25 mouse cellular contexts compared by ENCODE assay signal in the genomic region with DNA sequence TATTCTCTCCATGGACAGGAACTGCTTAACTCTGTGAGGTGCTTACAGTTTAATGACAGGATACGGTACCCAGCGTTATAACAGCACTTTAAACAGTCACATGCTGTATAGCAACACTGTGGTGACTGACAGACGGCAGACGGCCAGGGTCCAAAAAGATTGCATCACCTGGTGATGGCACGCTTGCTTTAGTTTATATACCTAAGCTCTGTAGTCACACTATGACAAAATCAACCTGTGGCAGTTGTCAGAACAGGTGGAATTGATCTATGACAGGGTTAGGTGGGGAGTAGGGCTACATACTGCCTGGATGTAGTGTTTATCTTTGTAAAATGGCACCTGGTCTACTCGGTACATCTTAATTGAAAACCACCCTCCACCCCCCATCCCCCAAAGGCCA. TPM values are rescaled to one million over a fixed set of nuclear protein-coding genes. Genes with fewer than 3 reads are reported as not detected.
DNase-seq lines count a peak whose midpoint lies in the region; ATAC-seq and TF ChIP-seq lines count a peak whose summit lies in the region.
"Had no signal": no experiment of that assay in that cellular context is flagged by ENCODE, and none has a peak within 500 bp of the region (broad histone marks: within the 10 kb centered on the region; RNA-seq: fewer than 3 reads in every experiment).

No protein-coding gene starts in this region.

- ATAC-seq in liver, embryonic 15.5 days (ENCODE audit: insufficient read depth) = peak; percentile 22; the same call in 1 of the 2 replicates
- peak; percentile 80 for ATAC-seq in liver, postnatal 0 days
- ATAC-seq: activated CD4-positive, CD25-positive, alpha-beta regulatory T cell, adult 4 months; CD4-positive, CD25-positive, alpha-beta regulatory T cell, adult 4 months; forebrain, embryonic 13.5 days; forebrain, embryonic 15.5 days; Patski had no signal

- no peak overlapping the region for H3K4me3 ChIP-seq in heart, embryonic 10.5 days
- no peak overlapping the region for H3K4me3 ChIP-seq in liver, embryonic 15.5 days (replicated peaks)
- no peak overlapping the region for H3K4me3 ChIP-seq in liver, postnatal 0 days (ENCODE audit: low read depth, low read length)
- H3K4me3 ChIP-seq in left cerebral cortex, adult 2 months = no peak overlapping the region
- H3K4me3 ChIP-seq: embryonic facial prominence, embryonic 10.5 days; embryonic facial prominence, embryonic 12.5 days; forebrain, embryonic 13.5 days; forebrain, embryonic 15.5 days had no signal

- DNase-seq in heart, adult 11 months = peak; percentile 77
- DNase-seq in heart, embryonic 10.5 days (ENCODE audit: low spot score) = no peak
- DNase-seq in liver = no peak
- peak; percentile 33 for DNase-seq in liver, postnatal 0 days
- no peak for DNase-seq in left cerebral cortex, adult 2 months (ENCODE audit: extremely low spot score in 1 of 2, low spot score in 2 of 2)
- DNase-seq: adrenal gland, adult 8-10 months; adrenal gland, postnatal 14 days; adrenal gland, postnatal 36 days; B cell, adult 2 months; cerebellum, adult 11-12 months; cerebellum, adult 2 months; cerebellum, adult 9-10 months; cerebellum, postnatal 10 days; cerebellum, postnatal 25 days had no signal

- TF ChIP-seq CTCF in liver, postnatal 0 days (IDR thresholded peaks at IDR 0.05; ENCODE audit: low read depth) = no peak
- no peak for TF ChIP-seq CTCF in left cerebral cortex, adult 2 months (IDR thresholded peaks at IDR 0.05)

- H3K9ac ChIP-seq in liver, embryonic 15.5 days = no peak overlapping the region
- no peak overlapping the region for H3K9ac ChIP-seq in liver, postnatal 0 days (replicated peaks)
- H3K9ac ChIP-seq: embryonic facial prominence, embryonic 12.5 days; forebrain, embryonic 13.5 days; forebrain, embryonic 15.5 days had no signal

- intact Hi-C loops in left cerebral cortex, adult 2 months (cut with DNase I) = no loop called here

- H3K27ac ChIP-seq in heart, embryonic 10.5 days = no peak overlapping the region
- no peak overlapping the region for H3K27ac ChIP-seq in liver, embryonic 15.5 days (replicated peaks)
- H3K27ac ChIP-seq in liver, postnatal 0 days (ENCODE audit: low read depth) = no peak overlapping the region
- H3K27ac ChIP-seq in left cerebral cortex, adult 2 months = no peak overlapping the region
- H3K27ac ChIP-seq: embryonic facial prominence, embryonic 10.5 days; embryonic facial prominence, embryonic 12.5 days; forebrain, embryonic 13.5 days; forebrain, embryonic 15.5 days had no signal

- H3K36me3 ChIP-seq in heart, embryonic 10.5 days = no peaks in the 10 kb centered on the region
- no peaks in the 10 kb centered on the region for H3K36me3 ChIP-seq in liver, embryonic 15.5 days (replicated peaks)
- H3K36me3 ChIP-seq in liver, postnatal 0 days (replicated peaks; ENCODE audit: insufficient read depth, low read length) = no peaks in the 10 kb centered on the region
- H3K36me3 ChIP-seq: embryonic facial prominence, embryonic 10.5 days; embryonic facial prominence, embryonic 12.5 days; forebrain, embryonic 15.5 days; G1E had no signal

- H3K4me1 ChIP-seq in heart, embryonic 10.5 days = no peaks in the 10 kb centered on the region; the same call in 1 of the 2 replicates
- no peaks in the 10 kb centered on the region for H3K4me1 ChIP-seq in liver, embryonic 15.5 days (replicated peaks)
- H3K4me1 ChIP-seq in liver, postnatal 0 days (ENCODE audit: insufficient read depth) = no peaks in the 10 kb centered on the region
- H3K4me1 ChIP-seq: embryonic facial prominence, embryonic 10.5 days; embryonic facial prominence, embryonic 12.5 days; forebrain, embryonic 13.5 days; forebrain, embryonic 15.5 days had no signal

- H3K27me3 ChIP-seq in heart, embryonic 10.5 days (ENCODE audit: insufficient read depth, poor library complexity, severe bottlenecking) = peaks cover 9% of the 10 kb centered on the region; the same call in 1 of the 2 replicates
- no peaks in the 10 kb centered on the region for H3K27me3 ChIP-seq in liver, embryonic 15.5 days
- H3K27me3 ChIP-seq in liver, postnatal 0 days (ENCODE audit: insufficient read depth, low read length) = no peaks in the 10 kb centered on the region
- H3K27me3 ChIP-seq: CH12.LX; embryonic facial prominence, embryonic 12.5 days; forebrain, embryonic 13.5 days; forebrain, embryonic 15.5 days had no signal

- 84% methylated on average over 6 of the region's 6 CpGs for WGBS in heart, embryonic 10.5 days
- 58% methylated on average over 6 of the region's 6 CpGs for WGBS in liver, embryonic 15.5 days (ENCODE audit: insufficient replicate concordance)
- WGBS in liver, postnatal 0 days (ENCODE audit: insufficient replicate concordance) = 68% methylated on average over 6 of the region's 6 CpGs

- TF ChIP-seq EP300 in liver, postnatal 0 days (IDR thresholded peaks at IDR 0.05; ENCODE audit: low read depth) = no peak

- H3K4me2 ChIP-seq in liver, embryonic 15.5 days = no peak overlapping the region
- H3K4me2 ChIP-seq in liver, postnatal 0 days (ENCODE audit: low read depth, low read length) = no peak overlapping the region
- H3K4me2 ChIP-seq: embryonic facial prominence, embryonic 12.5 days; forebrain, embryonic 13.5 days; forebrain, embryonic 15.5 days had no signal

- no peaks in the 10 kb centered on the region for H3K9me3 ChIP-seq in heart, embryonic 10.5 days
- H3K9me3 ChIP-seq in liver, embryonic 15.5 days (replicated peaks) = no peaks in the 10 kb centered on the region
- H3K9me3 ChIP-seq in liver, postnatal 0 days (ENCODE audit: low read length) = no peaks in the 10 kb centered on the region
- H3K9me3 ChIP-seq: embryonic facial prominence, embryonic 10.5 days; embryonic facial prominence, embryonic 12.5 days; forebrain, embryonic 13.5 days; forebrain, embryonic 15.5 days; G1E had no signal

RNA-seq across cellular contexts. Expression of gene Gja3, which starts 14.0 kb away (rescaled TPM):
- polyA plus RNA-seq in heart, embryonic 10.5 days (2016; fragmentation: Nextera tagmentation; extraction: Ambion mirVana) = 2.5 and 4.0 TPM in 2 replicates
- polyA plus RNA-seq in liver, embryonic 15.5 days (2015; fragmentation: Nextera tagmentation; extraction: Ambion mirVana) = 0.35 and 0.38 TPM in 2 replicates
- 0.07 TPM in 1 of 2 replicates, not detected in the other for polyA plus RNA-seq in liver, postnatal 0 days (2015; fragmentation: Nextera tagmentation; extraction: Ambion mirVana)
- total RNA-seq in left cerebral cortex, adult 2 months (2021) = under 1 TPM in 1 of 2 experiments, not detected in 1; 0.12 TPM
- total RNA-seq: adrenal gland, adult 18-20 months; adrenal gland, adult 8-10 months; adrenal gland, postnatal 14 days; adrenal gland, postnatal 36 days; CH12.LX; G1E had no signal
- polyA plus RNA-seq: activated CD4-positive, CD25-positive, alpha-beta regulatory T cell, adult 4 months; CD4-positive, CD25-positive, alpha-beta regulatory T cell, adult 4 months; forebrain, embryonic 13.5 days; G1E; Patski had no signal

Comparison
In these comparisons a context has a peak if more than half of its experiments do, and no peak if none do; other contexts are left out.
1. DNase-seq: peak in heart, adult 11 months (single experiment) and liver, postnatal 0 days (single experiment); none in heart, embryonic 10.5 days (single experiment), liver (single experiment) and left cerebral cortex, adult 2 months (0 of 2).